Mouse (Mus musculus) frontal cortex, postnatal 14 days (tissue): ENCODE measurements around the gene P2rx7.

ENCODE experiments used
- DNase-seq, 2 experiments: peaks; one replicate each; pipeline ENCODE4 v3.0.0; 2022; ENCODE audit warnings: low spot score in 2 of 2

The P2rx7 gene

DNA sequence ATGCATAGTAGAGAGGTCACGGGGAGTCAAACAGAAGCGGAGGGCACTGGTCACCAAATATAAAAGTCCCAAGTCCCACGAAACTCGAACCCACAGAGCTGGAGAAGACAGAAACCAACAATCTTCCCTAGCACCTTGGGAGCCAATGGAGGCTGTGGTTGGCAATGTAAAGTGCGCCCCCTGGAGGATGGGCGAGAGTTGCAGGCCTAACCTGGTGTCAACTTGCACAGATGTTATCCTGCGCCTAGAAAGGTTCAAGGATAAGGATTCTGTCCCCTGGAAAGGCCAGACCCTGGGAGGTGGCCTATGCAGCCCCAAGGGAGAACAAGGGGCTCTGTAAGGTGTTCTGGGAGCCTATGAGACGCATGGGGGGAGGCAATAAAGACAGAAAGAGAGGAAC lies 87.6 kb downstream of the P2rx7 start:
- DNase-seq = peak; percentile 38 to 42

- no peak for DNase-seq
Observed at GRCm38 (mm10) chr5:122731991-122732673, 88.4 kb downstream of the P2rx7 start.

DNA sequence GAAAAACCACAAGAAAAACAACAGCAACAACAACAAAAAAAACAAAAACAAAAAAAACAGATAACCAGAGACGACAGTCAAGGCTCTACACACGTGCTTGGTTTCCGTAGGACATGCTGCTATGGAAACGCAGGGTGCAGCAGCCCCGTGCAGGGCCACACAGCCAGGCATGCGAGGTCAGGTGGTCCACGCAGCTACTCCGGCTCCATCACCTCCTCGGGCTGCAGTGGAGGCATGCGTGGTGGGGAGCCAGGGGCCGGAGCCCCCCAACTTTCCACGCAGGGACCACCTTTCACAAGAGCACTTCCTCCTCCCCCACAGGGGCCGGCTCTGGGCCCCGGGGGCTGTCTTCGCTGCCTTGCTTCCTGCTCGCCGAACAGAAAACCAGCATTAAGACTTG lies 90.2 kb downstream of the P2rx7 start:
- DNase-seq = no peak

DNA sequence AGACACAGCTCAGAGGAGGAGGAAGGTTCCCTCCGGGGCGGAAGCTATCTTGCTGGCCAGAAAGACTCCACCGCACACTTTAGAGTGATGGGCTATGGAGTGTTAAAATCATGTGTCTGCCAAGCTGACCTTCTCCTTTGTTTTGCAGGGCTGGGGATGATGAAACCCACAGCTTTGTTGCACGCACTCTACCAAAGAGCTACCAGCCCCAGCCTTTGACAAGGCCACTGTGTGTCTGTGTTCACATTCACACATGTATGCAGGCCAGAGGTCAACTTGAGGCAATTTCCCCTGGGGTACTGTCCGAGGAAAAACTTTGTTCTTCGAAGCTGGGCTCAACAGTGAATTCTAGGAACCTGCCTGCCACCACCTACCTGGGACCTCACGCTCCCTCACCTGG lies 92.1 kb downstream of the P2rx7 start:
- no peak for DNase-seq

GRCm38 (mm10) chr5:122736761-122737160 lies 93.0 kb downstream of the P2rx7 start:
- DNase-seq = no peak
